Mouse (Mus musculus) G1E (cell line): ENCODE measurements around the gene Ltb4r2. TPM values are rescaled to one million over a fixed set of nuclear protein-coding genes. Genes with fewer than 3 reads are reported as not detected.

Experiments
- ATAC-seq: 2 replicates; pipeline ENCODE4 v1.8.0; 2016; ENCODE audit warnings: mild to moderate bottlenecking; ENCODE audit not compliant: insufficient number of reproducible peaks, poor library complexity, low FRiP score, severe bottlenecking; ENCODE audit errors: extremely low read depth
- DNase-seq: peaks from one replicate; pipeline ENCODE4 v3.0.0; 2012; ENCODE audit warnings: low spot score
- H3K27me3 ChIP-seq: 2 replicates; pipeline ENCODE4 v1.6.1; 2012; ENCODE audit warnings: mild to moderate bottlenecking, low read length, inconsistent platforms; ENCODE audit not compliant: insufficient read depth
- H3K36me3 ChIP-seq: replicated peaks from 2 replicates; pipeline ENCODE3; 2012; ENCODE audit warnings: mild to moderate bottlenecking, inconsistent platforms
- H3K4me1 ChIP-seq: 2 replicates; pipeline ENCODE4 v1.6.1; 2012; ENCODE audit warnings: low read depth, low read length, inconsistent platforms, mixed read lengths; ENCODE audit not compliant: insufficient read depth
- H3K4me3 ChIP-seq: 2 replicates; pipeline ENCODE4 v1.5.1; 2012; ENCODE audit warnings: low read depth, mild to moderate bottlenecking, inconsistent platforms, low read length, moderate library complexity, mixed read lengths
- H3K9me3 ChIP-seq: replicated peaks from 2 replicates; pipeline ENCODE4 v1.6.1; 2012; ENCODE audit warnings: inconsistent platforms
- CTCF ChIP-seq: IDR thresholded peaks from 2 replicates; pipeline ENCODE4 v1.5.1; 2012; ENCODE audit warnings: low read depth, low read length, inconsistent platforms, mixed read lengths
- GATA1 ChIP-seq: IDR thresholded peaks from 2 replicates; pipeline ENCODE4 v1.6.1; 2012; ENCODE audit warnings: borderline replicate concordance, low read length, inconsistent platforms, mixed read lengths
- GATA2 ChIP-seq: IDR thresholded peaks from 2 replicates; pipeline ENCODE4 v1.6.1; 2012; ENCODE audit warnings: low read depth, low read length, inconsistent platforms, borderline replicate concordance
- POLR2AphosphoS5 ChIP-seq: IDR thresholded peaks from 2 replicates; pipeline ENCODE4 v1.6.1; 2012; ENCODE audit warnings: low read depth, low read length, inconsistent platforms; ENCODE audit not compliant: insufficient replicate concordance
- TAL1 ChIP-seq: conservative IDR thresholded peaks from 2 replicates; pipeline ENCODE4 v1.6.1; 2012; ENCODE audit warnings: low read depth, low read length, inconsistent platforms, mixed read lengths
- polyA plus RNA-seq: library from polyadenylated mRNA; stranded (reverse); fragments of >175 nt; gene quantifications from 2 replicates; pipeline ENCODE4 v1.2.3, GENCODE M21; 2012
- total RNA-seq, 2 experiments: library from RNA; stranded (forward) in 1 of 2; stranded (reverse) in 1 of 2; fragments of 200-1000 nt in 1 of 2; fragments of >200 nt in 1 of 2; fragmentation: Nextera tagmentation in 1 of 2; gene quantifications; 2 replicates each; pipeline ENCODE4 v1.2.3; 2014 to 2017

The Ltb4r2 gene
- total and polyA plus RNA-seq, 3 experiments: 0.11 TPM; not detected in 2

DNA sequence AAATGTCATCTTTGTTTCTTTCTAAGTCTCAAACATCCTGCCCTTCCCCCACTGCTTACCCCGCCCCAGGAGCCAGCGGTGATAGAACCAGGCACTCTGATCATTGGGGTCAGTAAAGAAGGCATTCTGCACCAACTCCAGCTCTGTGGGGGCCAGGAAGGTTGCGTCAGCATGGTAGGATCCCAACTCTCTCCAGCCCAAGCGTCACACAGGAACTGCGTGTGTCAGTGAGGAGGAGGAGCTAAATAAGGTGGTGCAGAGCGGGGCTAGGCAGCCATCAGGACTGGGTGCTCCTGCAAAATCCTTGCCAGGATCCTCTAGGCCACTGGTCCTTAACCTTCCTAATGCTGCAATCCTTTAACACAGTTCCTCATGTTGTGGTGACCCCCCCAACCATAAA lies 41.5 kb upstream of the Ltb4r2 start:
- TF ChIP-seq TAL1: no peak
- TF ChIP-seq GATA1: no peak
- no peak for TF ChIP-seq GATA2
- TF ChIP-seq CTCF: no peak
- no peak for TF ChIP-seq POLR2AphosphoS5
- Histone ChIP-seq H3K36me3 (peaks cover 56% of the 10 kb centered on the region), H3K9me3 (no peaks in the 10 kb centered on the region), H3K27me3 (no peaks in the 10 kb centered on the region), H3K4me3 (no peak overlapping the region), H3K4me1 (peaks cover 65% of the 10 kb centered on the region)
- ATAC-seq (no peak), DNase-seq (no peak)

DNA sequence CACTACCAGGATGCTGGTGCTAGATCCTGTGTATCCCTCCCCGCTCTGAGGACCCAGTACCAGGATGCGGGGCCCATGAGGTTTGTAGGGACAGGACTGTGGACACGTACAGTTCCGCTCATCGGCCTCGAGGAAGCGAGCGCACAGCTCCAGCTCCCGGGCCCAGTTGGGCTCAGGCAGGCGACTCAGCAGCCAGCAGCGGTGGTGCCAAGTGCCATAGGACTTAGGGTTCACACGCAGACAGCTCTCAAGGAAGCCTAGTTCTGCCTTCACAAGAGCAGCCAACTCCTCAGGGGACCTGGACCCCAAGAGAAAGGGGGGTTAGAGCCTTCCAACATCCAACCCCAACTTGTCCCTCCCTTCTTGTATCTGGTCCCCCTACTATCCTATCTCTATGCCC lies 40.6 kb upstream of the Ltb4r2 start:
- DNase-seq: no peak
- Histone ChIP-seq H3K9me3 (no peaks in the 10 kb centered on the region), H3K4me1 (peaks cover 64% of the 10 kb centered on the region), H3K27me3 (no peaks in the 10 kb centered on the region), H3K4me3 (no peak overlapping the region), H3K36me3 (peaks cover 54% of the 10 kb centered on the region)
- TF ChIP-seq POLR2AphosphoS5 (no peak), CTCF (no peak), GATA1 (no peak), GATA2 (no peak), TAL1 (no peak)
- no peak for ATAC-seq

DNA sequence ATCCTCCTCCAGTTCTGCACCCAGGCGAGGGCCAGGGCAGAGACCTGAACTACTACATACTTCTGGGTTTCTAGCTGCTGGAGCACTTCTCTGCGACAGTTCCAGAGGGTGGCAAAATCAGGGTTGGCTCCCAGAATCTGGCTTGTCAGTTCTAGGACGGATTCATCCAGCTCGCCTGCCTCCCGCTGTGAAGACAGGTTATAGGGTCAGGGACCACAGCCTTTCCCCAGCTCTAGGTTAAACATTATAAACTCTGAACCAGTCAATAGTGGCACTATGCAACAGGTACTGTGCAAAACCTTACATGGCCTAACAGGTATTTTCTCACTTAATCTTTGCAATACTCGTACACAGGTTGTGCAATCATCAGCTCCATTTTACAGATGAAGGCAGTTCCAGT lies 40.2 kb upstream of the Ltb4r2 start:
- Histone ChIP-seq H3K4me1 (peaks cover 64% of the 10 kb centered on the region), H3K36me3 (peaks cover 51% of the 10 kb centered on the region), H3K4me3 (peak overlapping the region; percentile 88), H3K27me3 (no peaks in the 10 kb centered on the region), H3K9me3 (no peaks in the 10 kb centered on the region)
- DNase-seq: no peak
- TF ChIP-seq POLR2AphosphoS5 (no peak), CTCF (no peak), GATA1 (no peak), GATA2 (no peak), TAL1 (no peak)
- ATAC-seq: no peak

DNA sequence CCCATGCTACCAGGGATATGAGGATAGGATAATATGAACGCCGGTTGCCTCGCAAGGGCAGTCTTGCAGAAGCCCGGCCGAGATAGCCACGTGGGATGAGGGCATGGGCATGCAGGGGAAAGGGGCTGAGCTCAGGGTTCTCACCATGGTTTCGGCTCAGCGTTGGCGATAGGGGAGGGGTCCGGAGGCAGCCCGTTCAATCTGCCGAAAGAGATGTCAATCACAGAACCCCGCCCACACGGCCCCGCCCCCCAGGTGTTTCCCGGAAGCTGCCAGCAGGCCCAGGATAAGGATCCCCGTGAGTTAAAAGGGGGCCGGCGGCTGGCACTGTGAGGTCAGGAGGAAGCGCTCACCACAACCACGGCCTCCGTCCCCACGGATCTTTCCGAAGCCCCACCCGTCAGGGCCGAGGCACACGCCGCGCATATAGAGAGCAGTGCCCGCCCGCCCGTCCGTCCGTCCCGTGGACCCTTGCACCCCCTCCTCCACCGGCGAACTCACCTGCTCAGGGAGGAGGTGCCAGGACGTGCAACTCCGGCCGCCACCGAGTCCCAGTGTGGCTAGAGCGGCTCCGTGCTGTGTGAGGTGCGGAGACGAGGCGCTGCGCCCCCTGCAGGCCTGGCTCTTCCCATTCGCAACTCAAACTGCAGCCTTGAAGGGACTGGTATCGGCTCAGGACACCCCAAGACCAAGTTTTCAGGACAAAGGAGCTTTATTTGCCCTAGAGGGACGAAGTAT lies 39.4 kb upstream of the Ltb4r2 start, which contains the start of gene Rabggta:
Gene Rabggta (minus strand): TSS at position 564 of the 738 bp plus-strand sequence.
- no peak for TF ChIP-seq GATA2
- peak; percentile 77 for TF ChIP-seq CTCF
- DNase-seq: peak; percentile 84

DNA sequence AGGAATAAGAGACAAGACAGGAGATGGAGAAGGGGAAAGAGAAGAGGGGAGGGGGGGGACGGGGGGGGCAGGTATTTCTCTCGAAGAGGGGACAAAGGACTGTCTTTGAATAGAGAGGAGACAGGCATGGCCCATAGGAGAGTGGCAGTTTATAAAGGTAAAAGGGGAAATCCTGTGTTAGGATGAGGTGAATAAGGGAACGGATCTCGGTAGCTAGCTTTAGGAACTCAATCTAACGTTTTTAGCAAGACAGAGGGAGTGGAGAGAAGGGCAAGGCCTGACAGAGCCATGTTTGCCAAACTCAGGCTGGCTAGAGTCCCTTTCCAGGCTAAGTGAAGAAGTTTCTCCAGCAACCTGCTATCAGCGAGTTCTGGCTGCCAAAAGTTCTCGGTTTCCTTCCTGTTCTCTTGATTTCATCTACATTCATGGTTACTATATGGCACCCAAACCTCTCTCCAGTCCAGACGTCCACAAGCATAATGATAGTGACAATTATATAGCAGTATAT lies 38.7 kb upstream of the Ltb4r2 start:
- 0 out of 2 replicates have a peak, but pooled peaks cover 6% of the 10 kb centered on the region for H3K27me3 ChIP-seq
- H3K36me3 ChIP-seq: peaks cover 37% of the 10 kb centered on the region
- peak overlapping the region; percentile 88 for H3K4me3 ChIP-seq
- H3K9me3 ChIP-seq: no peaks in the 10 kb centered on the region
- ATAC-seq (no peak), DNase-seq (no peak)
- TF ChIP-seq TAL1: no peak
- no peak for TF ChIP-seq GATA1
- TF ChIP-seq CTCF: no peak
- no peak for TF ChIP-seq GATA2
- no peak for TF ChIP-seq POLR2AphosphoS5
- peaks cover 62% of the 10 kb centered on the region for H3K4me1 ChIP-seq

More for the DNA sequence above, 39.4 kb upstream of the Ltb4r2 start, which contains the start of gene Rabggta:
- Histone ChIP-seq H3K36me3 (peaks cover 43% of the 10 kb centered on the region), H3K9me3 (no peaks in the 10 kb centered on the region), H3K27me3 (no peaks in the 10 kb centered on the region), H3K4me1 (peaks cover 63% of the 10 kb centered on the region), H3K4me3 (peak within 1 kb of the TSS; percentile 88)
- ATAC-seq: peak; percentile 64; the same call in 1 of the 2 replicates

DNA sequence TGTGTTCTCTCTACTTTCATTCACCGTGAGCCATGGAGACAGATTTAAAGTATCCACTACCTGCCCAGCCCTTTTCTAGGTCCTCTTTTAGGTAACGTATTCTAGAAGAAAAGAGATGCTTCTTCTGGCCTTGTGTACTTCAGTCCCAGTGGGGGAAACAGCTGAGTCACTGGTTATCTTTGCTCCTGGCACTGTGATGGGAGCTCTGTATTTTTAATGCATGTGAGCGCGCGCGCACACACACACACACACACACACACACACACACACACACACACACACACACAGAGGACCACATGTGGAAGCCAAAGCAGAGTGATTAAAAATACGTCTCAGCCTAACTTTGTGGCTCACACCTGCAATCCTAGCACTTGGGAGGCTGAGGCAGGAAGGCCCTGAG lies 37.8 kb upstream of the Ltb4r2 start:
- Histone ChIP-seq H3K4me3 (no peak overlapping the region), H3K36me3 (peaks cover 28% of the 10 kb centered on the region), H3K9me3 (no peaks in the 10 kb centered on the region), H3K27me3 (peaks cover 14% of the 10 kb centered on the region), H3K4me1 (peaks cover 69% of the 10 kb centered on the region)
- DNase-seq (no peak), ATAC-seq (no peak)
- no peak for TF ChIP-seq GATA2
- no peak for TF ChIP-seq TAL1
- TF ChIP-seq POLR2AphosphoS5: no peak
- no peak for TF ChIP-seq GATA1
- no peak for TF ChIP-seq CTCF
